Mouse (Mus musculus) C2C12 (cell line): ENCODE measurements at regions not wholly inside any gene's neighbourhood (a gene's known extent, or its start where the extent isn't known, plus 50 kb on each side); places are given as distances from the start of the nearest gene placed in this dataset.

Experiments used
- H3K27me3 ChIP-seq: one replicate; pipeline ENCODE4 v1.6.1; 2011; ENCODE audit not compliant: control insufficient read depth, insufficient read depth, insufficient read length
- H3K36me3 ChIP-seq: one replicate; pipeline ENCODE4 v1.6.1; 2011; ENCODE audit not compliant: control insufficient read depth, insufficient read depth
- H3K4me3 ChIP-seq: one replicate; pipeline ENCODE4 v1.5.1; 2011; ENCODE audit warnings: mild to moderate bottlenecking, control low read depth; ENCODE audit not compliant: poor library complexity, insufficient read depth, severe bottlenecking
- H3K79me2 ChIP-seq: one replicate; pipeline ENCODE4 v1.6.1; 2011; ENCODE audit not compliant: control insufficient read depth, insufficient read depth
- H3K79me3 ChIP-seq: one replicate; pipeline ENCODE4 v1.6.1; 2011; ENCODE audit warnings: low read depth, control low read depth
- H3ac ChIP-seq: one replicate; pipeline ENCODE3; 2011; ENCODE audit warnings: low read depth; ENCODE audit not compliant: control insufficient read depth, insufficient read length
- CEBPB ChIP-seq: IDR thresholded peaks from one replicate; pipeline ENCODE4 v1.6.1; 2011; ENCODE audit warnings: low read depth, mild to moderate bottlenecking, control low read depth, moderate library complexity
- CTCF ChIP-seq: IDR thresholded peaks from one replicate; pipeline ENCODE4 v1.5.1; 2011; ENCODE audit not compliant: control insufficient read depth, insufficient read depth, insufficient read length
- FOSL1 ChIP-seq: IDR thresholded peaks from one replicate; pipeline ENCODE4 v1.8.0; 2011; ENCODE audit warnings: mild to moderate bottlenecking, low read length; ENCODE audit not compliant: poor library complexity, insufficient read depth, severe bottlenecking
- MAX ChIP-seq: IDR thresholded peaks from one replicate; pipeline ENCODE4 v1.6.1; 2011; ENCODE audit warnings: mild to moderate bottlenecking, control low read depth
- MYOD1 ChIP-seq: IDR thresholded peaks from one replicate; pipeline ENCODE4 v1.6.1; 2011; ENCODE audit warnings: low read depth; ENCODE audit not compliant: control insufficient read depth, insufficient read length
- MYOG ChIP-seq: IDR thresholded peaks from one replicate; pipeline ENCODE4 v1.6.1; 2011; ENCODE audit not compliant: control insufficient read depth, insufficient read length; ENCODE audit errors: extremely low read depth
- USF1 ChIP-seq: IDR thresholded peaks from one replicate; pipeline ENCODE4 v1.6.1; 2011; ENCODE audit warnings: low read depth, mild to moderate bottlenecking, control low read depth, moderate library complexity

DNA sequence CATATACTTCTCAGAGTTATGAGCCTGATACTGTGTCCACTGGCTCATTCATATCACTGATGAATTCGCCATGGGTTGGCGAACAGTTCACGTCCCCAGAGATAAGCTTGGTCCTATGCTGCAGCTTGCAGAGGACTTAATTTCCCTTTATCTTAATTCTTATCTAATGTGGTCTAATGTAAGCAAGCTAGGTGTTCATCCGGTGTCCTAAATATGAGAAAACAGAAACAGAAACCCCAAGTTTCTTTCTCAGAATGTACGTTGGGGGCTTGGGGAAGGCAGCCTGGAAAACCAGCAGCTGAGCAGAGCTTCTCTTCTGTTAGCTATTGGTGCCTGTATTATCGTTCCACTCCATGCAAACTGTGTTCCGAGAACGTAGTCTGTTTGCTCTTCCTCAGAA is 170.1 kb downstream of the 1700064H15Rik start:
- Histone ChIP-seq H3K79me3 (no peaks in the 10 kb centered on the region), H3K79me2 (no peaks in the 10 kb centered on the region), H3ac (no peak overlapping the region), H3K27me3 (no peaks in the 10 kb centered on the region), H3K4me3 (no peak overlapping the region), H3K36me3 (no peaks in the 10 kb centered on the region)
- TF ChIP-seq MYOG (no peak), FOSL1 (no peak), USF1 (no peak), CEBPB (no peak), MYOD1 (no peak), MAX (no peak), CTCF (no peak)

DNA sequence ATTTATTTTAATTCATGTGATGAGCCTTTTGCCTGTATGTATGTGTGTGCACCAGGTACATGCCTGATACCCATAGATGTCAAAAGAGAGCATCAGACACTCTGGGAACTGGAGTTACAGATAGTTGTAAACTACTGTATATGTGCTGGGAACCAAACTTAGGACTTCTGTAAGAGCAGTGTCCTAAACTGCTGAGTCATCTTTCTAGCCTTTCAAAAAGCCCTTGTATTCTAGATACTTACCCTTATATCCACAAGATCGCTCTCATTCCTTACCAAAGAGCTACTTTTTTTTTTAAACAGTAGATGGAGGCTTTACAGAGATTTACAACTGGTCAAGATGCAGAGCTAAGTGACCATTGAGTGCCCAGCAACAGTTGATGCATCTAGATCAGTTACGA is 171.0 kb downstream of the 1700064H15Rik start:
- Histone ChIP-seq H3K27me3 (no peaks in the 10 kb centered on the region), H3K4me3 (no peak overlapping the region), H3K36me3 (no peaks in the 10 kb centered on the region), H3K79me2 (no peaks in the 10 kb centered on the region), H3K79me3 (no peaks in the 10 kb centered on the region), H3ac (no peak overlapping the region)
- TF ChIP-seq CEBPB (no peak), MAX (no peak), FOSL1 (no peak), USF1 (no peak), MYOG (no peak), CTCF (no peak), MYOD1 (no peak)

DNA sequence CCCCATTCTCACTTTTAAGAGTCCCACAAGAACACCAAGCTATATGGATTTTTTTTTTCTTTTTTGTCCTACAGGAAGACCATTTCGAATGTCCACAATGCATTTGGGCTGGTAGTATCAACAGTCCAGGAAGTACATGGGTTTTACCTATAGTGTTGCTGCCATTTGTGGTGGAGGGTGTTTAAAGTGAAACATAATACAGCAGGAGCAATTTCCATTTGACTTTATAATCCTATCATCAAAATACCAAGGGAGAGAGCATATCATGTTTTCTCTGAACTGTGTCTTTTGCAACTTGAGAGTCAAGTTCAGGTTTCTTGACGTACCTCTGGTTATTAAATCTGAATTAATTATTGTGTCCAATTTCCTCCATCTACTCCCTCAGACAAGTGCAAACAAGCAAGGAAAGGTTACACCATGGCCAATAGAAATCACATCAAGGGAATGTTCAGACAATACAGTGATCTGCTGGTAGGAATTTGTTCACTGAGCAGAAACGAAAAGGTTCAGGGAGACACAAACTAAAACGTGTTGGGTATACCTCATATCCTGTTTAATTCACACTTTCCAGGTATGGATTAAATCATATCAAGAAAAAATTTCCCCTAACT is 172.5 kb downstream of the 1700064H15Rik start:
- Histone ChIP-seq H3K79me3 (no peaks in the 10 kb centered on the region), H3K36me3 (no peaks in the 10 kb centered on the region), H3K4me3 (no peak overlapping the region), H3K79me2 (no peaks in the 10 kb centered on the region), H3ac (no peak overlapping the region), H3K27me3 (no peaks in the 10 kb centered on the region)
- TF ChIP-seq CEBPB (no peak), MYOD1 (no peak), CTCF (no peak), MAX (no peak), FOSL1 (no peak), MYOG (no peak), USF1 (no peak)

DNA sequence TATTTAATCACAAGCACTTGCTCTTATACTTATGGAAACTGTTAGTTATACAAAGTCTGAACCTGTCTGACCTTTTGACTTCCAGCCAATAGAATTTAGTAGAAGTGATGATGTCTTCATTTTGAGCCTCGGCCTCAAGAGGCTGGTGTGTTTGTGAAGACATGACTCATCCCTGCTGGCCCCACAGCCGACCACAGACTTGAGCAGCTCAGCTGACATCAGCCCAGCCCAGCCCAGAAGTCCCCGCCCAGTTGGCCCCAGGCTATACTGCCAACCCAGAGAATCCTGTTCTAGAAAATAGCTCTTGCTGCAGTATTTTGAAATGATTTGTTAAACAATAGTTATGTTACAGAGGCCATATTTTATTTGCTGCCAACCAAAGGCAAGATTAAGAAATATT is 177.5 kb downstream of the 1700064H15Rik start:
- H3K79me3 ChIP-seq: no peaks in the 10 kb centered on the region
- H3K36me3 ChIP-seq: no peaks in the 10 kb centered on the region
- no peaks in the 10 kb centered on the region for H3K27me3 ChIP-seq
- no peaks in the 10 kb centered on the region for H3K79me2 ChIP-seq
- H3ac ChIP-seq: no peak overlapping the region
- H3K4me3 ChIP-seq: no peak overlapping the region
- no peak for TF ChIP-seq MYOD1
- no peak for TF ChIP-seq MYOG
- peak; percentile 24 for TF ChIP-seq FOSL1

DNA sequence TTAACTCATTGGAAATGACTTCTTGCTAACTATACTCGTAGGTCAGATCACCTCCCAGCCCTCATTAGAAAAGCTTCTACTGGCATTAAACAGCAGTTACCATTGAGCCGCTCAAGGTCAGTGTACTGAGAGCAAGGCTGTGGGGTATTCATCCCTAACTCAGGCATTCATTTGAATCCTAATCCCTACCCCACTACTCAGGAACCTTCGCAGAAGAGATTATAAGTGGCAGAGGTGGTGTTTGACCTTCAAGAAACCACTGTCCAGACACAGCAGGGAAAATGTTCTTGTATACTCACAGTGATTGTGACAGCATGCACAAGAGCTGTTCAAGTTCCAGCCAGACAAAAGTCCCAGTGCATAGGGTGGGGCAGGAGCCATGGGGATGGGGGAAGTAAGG is 179.5 kb downstream of the 1700064H15Rik start:
- Histone ChIP-seq H3K36me3 (no peaks in the 10 kb centered on the region), H3K79me2 (no peaks in the 10 kb centered on the region), H3K79me3 (no peaks in the 10 kb centered on the region), H3K27me3 (no peaks in the 10 kb centered on the region), H3ac (no peak overlapping the region), H3K4me3 (no peak overlapping the region)
- TF ChIP-seq MYOD1: no peak
- TF ChIP-seq FOSL1: no peak
- no peak for TF ChIP-seq MYOG
- no peak for TF ChIP-seq USF1
- TF ChIP-seq CTCF: no peak

DNA sequence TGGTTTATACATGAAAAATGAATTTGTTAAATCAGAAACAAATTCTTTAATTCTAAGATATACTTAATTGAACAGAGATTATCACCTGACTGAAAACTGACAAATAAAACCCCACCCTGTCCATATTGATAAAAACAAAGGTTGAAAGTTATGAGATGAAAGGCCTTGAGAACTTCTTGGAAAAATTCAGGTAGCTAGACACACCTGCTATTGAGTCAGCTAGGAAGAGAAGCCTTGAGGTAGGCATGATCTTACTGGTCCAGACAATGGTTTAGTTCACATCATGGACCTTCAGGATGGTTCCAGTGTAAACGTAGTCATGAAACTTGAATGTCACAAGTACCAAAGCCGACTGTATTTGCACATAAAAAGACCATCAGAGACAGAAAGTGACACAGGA is 180.3 kb downstream of the 1700064H15Rik start:
- no peaks in the 10 kb centered on the region for H3K79me2 ChIP-seq
- H3K4me3 ChIP-seq: no peak overlapping the region
- H3ac ChIP-seq: no peak overlapping the region
- H3K79me3 ChIP-seq: no peaks in the 10 kb centered on the region
- H3K27me3 ChIP-seq: no peaks in the 10 kb centered on the region
- TF ChIP-seq CEBPB: no peak
- no peak for TF ChIP-seq MYOD1
- TF ChIP-seq MAX: no peak
- no peak for TF ChIP-seq CTCF
- TF ChIP-seq FOSL1: no peak
- no peak for TF ChIP-seq MYOG
- TF ChIP-seq USF1: no peak
- H3K36me3 ChIP-seq: no peaks in the 10 kb centered on the region
